Mouse (Mus musculus) intestine, embryonic 16.5 days (tissue): ENCODE measurements around the gene Srebf2. TPM values are rescaled to one million over a fixed set of nuclear protein-coding genes. Genes with fewer than 3 reads are reported as not detected.

Experiments used
- ATAC-seq: fragments of 200-750 bp; cut with Nextera tagmentation; 2 replicates; pipeline ENCODE4 v1.8.0; 2017; ENCODE audit warnings: moderate TSS enrichment, moderate library complexity
- H3K27ac ChIP-seq: fragments of 300-500 bp; sonication (generic); 2 replicates; pipeline ENCODE4 v1.5.1; 2014; ENCODE audit warnings: mild to moderate bottlenecking, low read length
- H3K27me3 ChIP-seq: fragments of 300-500 bp; sonication (generic); replicated peaks from 2 replicates; pipeline ENCODE4 v1.6.1; 2014; ENCODE audit warnings: low read length, control low read depth, mixed read lengths; ENCODE audit not compliant: control insufficient read depth, insufficient read depth
- H3K36me3 ChIP-seq: fragments of 300-500 bp; sonication (generic); 2 replicates; pipeline ENCODE4 v1.6.1; 2014; ENCODE audit warnings: low read length, control low read depth; ENCODE audit not compliant: control insufficient read depth, insufficient read depth
- H3K4me1 ChIP-seq: fragments of 300-500 bp; sonication (generic); 2 replicates; pipeline ENCODE4 v1.6.1; 2014; ENCODE audit warnings: low read length, control low read depth, mixed read lengths; ENCODE audit not compliant: control insufficient read depth, insufficient read depth
- H3K4me2 ChIP-seq: fragments of 300-500 bp; sonication (generic); 2 replicates; pipeline ENCODE4 v1.6.1; 2014; ENCODE audit warnings: low read depth, low read length, control low read depth
- H3K4me3 ChIP-seq: fragments of 300-500 bp; sonication (generic); 2 replicates; pipeline ENCODE4 v1.5.1; 2014; ENCODE audit warnings: mild to moderate bottlenecking, low read length
- H3K9ac ChIP-seq: fragments of 300-500 bp; sonication (generic); 2 replicates; pipeline ENCODE4 v1.6.1; 2014; ENCODE audit warnings: low read depth, low read length
- H3K9me3 ChIP-seq: fragments of 300-500 bp; sonication (generic); 2 replicates; pipeline ENCODE4 v1.6.1; 2016; ENCODE audit warnings: low read length, control low read depth; ENCODE audit not compliant: control insufficient read depth
- WGBS: fragments of 180-500 bp; shearing (Covaris S2); extraction: QIAGEN DNeasy Blood & Tissue Kit; methylation state at CpG from one replicate; pipeline ENCODE4 v1.1.7; 2014; 5-methylcytosine and 5-hydroxymethylcytosine counted together
- polyA plus RNA-seq: library from polyadenylated mRNA; unstranded; fragments of >200 nt; fragmentation: Nextera tagmentation; extraction: Ambion mirVana; gene quantifications from 2 replicates; pipeline ENCODE4 v1.2.1, GENCODE M21; 2015

Srebf2 gene
- polyA plus RNA-seq, 1 experiment from 2014 or later = 141 TPM

DNA sequence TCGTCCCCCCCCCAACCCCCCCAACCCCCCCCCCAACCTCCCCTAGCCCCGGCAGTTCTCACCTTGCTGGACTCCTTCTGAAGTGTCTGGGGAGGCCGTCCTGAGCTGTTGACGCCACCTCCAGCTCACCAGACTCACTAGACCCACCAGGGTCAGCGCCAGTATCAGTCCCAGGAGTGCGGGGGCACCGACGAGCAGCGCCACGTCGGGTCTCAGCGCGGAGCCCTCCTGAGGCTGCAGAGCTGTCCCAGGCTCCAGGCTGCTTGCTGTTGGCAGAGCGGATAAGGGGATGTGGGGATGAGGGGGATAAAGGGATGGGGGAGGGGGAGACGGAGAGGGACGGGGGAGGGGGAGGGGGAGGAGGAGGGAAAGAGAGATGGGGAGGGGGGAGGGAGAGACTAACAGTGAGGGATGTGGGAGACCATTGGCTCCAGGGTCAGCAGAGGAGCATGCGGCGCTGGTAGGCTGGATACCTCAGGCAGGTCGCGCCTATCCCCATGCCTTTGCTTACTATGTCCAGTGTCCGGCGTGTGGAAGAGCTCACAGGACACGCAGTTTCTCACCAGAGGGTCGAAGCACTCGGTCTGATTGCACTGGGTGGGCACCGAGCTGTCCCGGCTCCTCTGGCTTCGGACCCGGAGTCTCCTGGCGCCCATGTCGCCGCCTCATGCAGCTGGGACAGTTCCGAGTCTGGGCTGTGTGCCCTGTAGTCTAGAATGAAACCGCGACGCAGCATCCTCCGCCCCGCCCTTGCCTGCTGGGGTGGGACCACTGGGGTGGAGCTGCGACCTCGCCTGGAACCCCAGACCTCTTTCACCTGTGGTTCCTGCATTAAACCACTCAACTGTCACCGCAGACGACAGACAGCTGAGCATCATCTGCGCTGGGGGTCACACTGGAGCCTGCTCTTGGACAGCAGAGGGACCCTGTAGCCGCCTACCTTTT is 76.9 kb downstream of the Srebf2 start, which contains the start of gene Tnfrsf13c:
Tnfrsf13c (minus strand) TSS at position 713 of the 945 bp plus-strand sequence.
- Histone ChIP-seq H3K36me3 (no peaks in the 10 kb centered on the region), H3K27me3 (peaks cover 16% of the 10 kb centered on the region), H3K9me3 (no peaks in the 10 kb centered on the region), H3K27ac (no peak within 1 kb of the TSS), H3K4me2 (peak within 1 kb of the TSS; percentile 64), H3K4me1 (peaks cover 9% of the 10 kb centered on the region; the same call in 1 of the 2 replicates), H3K4me3 (peak within 1 kb of the TSS; percentile 44), H3K9ac (peak within 1 kb of the TSS; percentile 55; the same call in 1 of the 2 replicates)
- WGBS = under 1% methylated on average over 44 of the region's 44 CpGs
- ATAC-seq = peak; percentile 38; the same call in 1 of the 2 replicates

DNA sequence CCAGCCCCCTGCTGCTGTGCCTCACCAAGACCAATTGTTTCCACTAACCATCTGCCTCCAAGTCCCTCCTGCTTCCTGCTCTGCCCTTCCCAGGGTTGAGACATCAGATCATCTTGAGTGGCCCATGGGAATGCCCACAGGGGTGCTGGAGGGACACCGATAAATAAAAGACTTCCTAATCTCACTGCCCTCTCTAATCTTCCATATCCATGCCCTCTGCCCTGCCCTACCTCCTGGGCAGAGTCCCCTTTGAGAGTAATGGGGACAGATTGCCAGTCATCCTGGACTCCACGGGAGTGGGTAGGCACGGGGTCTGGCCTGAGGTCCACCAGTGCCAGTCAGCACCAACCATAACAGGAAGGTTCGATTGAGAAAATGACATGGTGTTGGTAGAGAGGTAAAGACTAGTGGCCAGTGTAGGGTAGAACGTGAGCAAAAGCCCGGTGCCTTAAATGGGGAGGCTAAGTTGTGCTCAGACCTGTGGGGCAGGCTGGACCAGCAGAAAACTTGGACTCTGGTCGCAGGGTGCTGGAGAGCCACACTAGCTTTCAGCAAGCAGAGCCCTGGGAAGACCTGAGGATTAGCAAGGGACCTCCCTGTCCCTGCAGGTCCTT is 77.7 kb downstream of the Srebf2 start:
- H3K9me3 ChIP-seq = no peaks in the 10 kb centered on the region
- H3K4me3 ChIP-seq = no peak overlapping the region
- peaks cover 13% of the 10 kb centered on the region for H3K27me3 ChIP-seq
- no peaks in the 10 kb centered on the region for H3K36me3 ChIP-seq
- ATAC-seq = no peak
- no peak overlapping the region for H3K27ac ChIP-seq
- peaks cover 9% of the 10 kb centered on the region; the same call in 1 of the 2 replicates for H3K4me1 ChIP-seq
- peak overlapping the region; percentile 64; the same call in 1 of the 2 replicates for H3K4me2 ChIP-seq
- 43% methylated on average over 7 of the region's 7 CpGs for WGBS
- peak overlapping the region; percentile 55; the same call in 1 of the 2 replicates for H3K9ac ChIP-seq

DNA sequence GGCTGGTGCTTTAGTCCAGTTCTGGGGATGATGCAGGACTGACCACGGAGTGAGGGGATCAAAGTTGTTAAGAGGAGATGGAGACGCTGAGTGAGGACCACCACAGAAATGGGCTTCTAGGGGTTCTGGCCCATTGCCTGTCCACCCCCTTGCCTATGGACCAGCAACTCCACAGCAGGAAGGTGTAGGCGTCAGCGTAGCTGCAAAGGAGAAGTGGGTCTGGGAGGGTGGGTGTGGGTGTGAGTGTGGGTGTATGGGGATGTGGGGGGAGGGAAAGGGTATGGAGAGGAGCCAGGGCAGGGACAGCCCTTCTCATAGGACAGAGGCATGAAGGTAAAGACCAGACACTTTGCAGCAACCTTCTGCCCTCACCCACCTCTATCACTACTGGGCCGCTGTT is 78.8 kb downstream of the Srebf2 start:
- H3K4me3 ChIP-seq = no peak overlapping the region
- no peak overlapping the region for H3K27ac ChIP-seq
- no peaks in the 10 kb centered on the region for H3K36me3 ChIP-seq
- H3K9me3 ChIP-seq = no peaks in the 10 kb centered on the region
- H3K9ac ChIP-seq = no peak overlapping the region
- H3K27me3 ChIP-seq = peaks cover 13% of the 10 kb centered on the region
- peaks cover 9% of the 10 kb centered on the region; the same call in 1 of the 2 replicates for H3K4me1 ChIP-seq
- no peak overlapping the region for H3K4me2 ChIP-seq
- 93% methylated on average over 5 of the region's 5 CpGs for whole genome bisulfite sequencing
- ATAC-seq = no peak

DNA sequence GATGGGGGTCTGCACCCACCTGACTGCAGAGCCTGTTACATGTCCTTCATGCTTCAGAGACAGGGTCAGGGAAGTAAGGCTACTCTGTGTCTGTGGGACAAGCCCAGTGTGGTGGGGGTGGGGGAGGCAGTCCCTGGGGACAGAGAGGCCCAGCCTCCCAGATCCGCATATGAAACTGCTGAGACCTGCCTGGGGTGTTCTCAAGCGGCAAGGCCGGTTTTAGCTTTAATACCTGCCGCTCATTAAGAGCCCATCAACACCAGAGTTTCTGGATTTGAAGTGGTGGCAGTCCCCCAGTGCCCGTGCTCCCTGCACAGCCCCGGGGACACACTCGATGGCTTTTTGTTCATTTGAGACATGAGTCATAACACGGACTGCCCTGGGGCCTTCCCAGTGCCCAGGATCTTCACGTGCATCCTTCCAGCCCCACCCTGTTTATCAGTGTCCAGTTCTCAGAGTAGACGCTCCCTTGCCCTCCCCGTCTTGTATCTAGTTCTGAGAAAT is 82.6 kb downstream of the Srebf2 start:
- WGBS = 58% methylated on average over 11 of the region's 11 CpGs
- Histone ChIP-seq H3K27me3 (peaks cover 2% of the 10 kb centered on the region), H3K4me1 (0 out of 2 replicates have a peak, but pooled peaks cover under 1% of the 10 kb centered on the region), H3K4me3 (no peak overlapping the region), H3K9me3 (no peaks in the 10 kb centered on the region), H3K36me3 (no peaks in the 10 kb centered on the region), H3K27ac (no peak overlapping the region), H3K9ac (no peak overlapping the region), H3K4me2 (no peak overlapping the region)
- peak; percentile 52 for ATAC-seq

DNA sequence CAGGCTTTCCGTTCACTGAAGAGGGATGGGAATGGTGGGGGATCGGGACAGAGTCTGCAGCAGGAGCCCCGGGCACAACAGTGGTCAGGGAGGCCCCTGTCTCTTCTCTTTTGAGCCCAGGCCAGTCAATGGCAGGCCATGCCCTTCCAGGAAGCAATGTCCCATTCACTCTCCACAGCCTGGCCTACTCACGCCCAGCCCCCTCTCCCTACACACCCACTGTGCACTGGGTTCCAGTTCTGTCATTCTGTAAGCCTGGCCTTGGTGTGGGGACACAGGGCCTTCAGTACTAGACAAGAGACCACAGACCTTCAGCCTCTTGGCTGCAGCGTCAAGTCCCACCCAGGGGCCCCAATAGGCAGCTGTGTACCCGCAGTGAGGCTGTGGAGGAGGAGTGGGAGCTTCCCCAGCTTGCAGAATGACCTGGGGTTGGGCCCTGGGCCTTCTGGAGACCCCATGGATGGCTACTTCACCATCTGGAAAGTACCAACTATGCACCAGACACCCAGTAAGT is 83.2 kb downstream of the Srebf2 start:
- Histone ChIP-seq H3K4me3 (no peak overlapping the region), H3K9ac (no peak overlapping the region; the same call in 1 of the 2 replicates), H3K27ac (no peak overlapping the region), H3K9me3 (no peaks in the 10 kb centered on the region), H3K27me3 (no peaks in the 10 kb centered on the region; the same call in 1 of the 2 replicates), H3K36me3 (no peaks in the 10 kb centered on the region), H3K4me2 (no peak overlapping the region), H3K4me1 (no peaks in the 10 kb centered on the region)
- ATAC-seq = no peak
- WGBS = 82% methylated on average over 6 of the region's 6 CpGs

DNA sequence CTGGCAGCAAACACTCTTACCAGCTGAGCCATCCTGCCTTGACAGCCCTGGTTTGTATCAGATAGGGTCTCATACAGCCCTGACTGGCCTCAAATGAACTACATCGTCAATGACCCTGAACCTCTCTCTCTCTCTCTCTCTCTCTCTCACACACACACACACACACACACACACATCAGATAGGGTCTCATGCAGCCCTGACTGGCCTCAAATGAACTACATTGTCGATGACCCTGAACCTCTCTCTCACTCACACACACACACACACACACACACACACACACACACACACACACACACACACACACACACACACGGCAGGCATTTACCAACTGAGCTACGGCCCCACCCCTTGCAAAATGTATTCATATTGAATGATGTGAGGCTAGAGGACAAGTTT is 84.1 kb downstream of the Srebf2 start:
- Histone ChIP-seq H3K9me3 (no peaks in the 10 kb centered on the region), H3K4me2 (no peak overlapping the region), H3K9ac (no peak overlapping the region), H3K4me1 (no peaks in the 10 kb centered on the region), H3K27ac (no peak overlapping the region), H3K27me3 (no peaks in the 10 kb centered on the region; the same call in 1 of the 2 replicates), H3K4me3 (no peak overlapping the region), H3K36me3 (no peaks in the 10 kb centered on the region)
- WGBS = 65% methylated on average over 4 of the region's 4 CpGs
- no peak for ATAC-seq

DNA sequence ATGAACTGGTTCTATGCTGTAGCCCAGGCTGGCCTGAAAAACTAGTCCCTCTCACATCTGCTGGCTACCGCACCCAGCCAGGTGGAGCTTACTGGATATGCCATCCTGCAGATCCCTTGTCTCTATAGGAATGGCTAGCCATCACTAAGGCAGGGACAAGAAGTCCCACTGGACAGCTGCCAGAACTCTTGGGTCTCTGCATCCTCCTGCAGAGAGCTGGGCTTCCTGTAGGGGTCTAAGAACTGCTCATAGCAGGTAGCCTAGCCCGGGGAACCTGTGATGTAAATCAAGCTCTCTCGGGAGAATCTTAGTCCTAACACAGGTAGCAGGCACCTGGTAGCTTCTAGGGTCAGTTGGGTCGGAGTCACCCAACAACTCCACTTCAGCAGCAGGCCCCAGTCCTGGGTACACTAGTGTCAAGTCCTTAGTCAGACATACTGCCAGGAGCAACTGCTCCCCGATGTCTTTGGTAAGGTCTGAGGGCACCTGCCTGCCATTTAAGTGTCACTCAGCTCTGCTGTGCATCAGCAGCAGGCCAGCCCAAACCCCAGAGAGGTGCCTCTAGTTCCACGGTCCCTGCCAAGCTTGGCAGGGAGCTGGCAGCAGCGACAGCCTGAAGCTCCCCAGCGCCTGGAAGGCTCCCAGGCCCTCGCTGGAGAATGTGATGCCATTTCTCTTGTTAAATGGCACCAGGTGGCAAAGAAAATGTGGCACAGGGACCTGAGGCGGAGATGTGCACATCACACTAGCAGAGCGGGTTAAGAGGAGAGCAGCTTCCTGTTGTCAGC is 84.8 kb downstream of the Srebf2 start:
- no peak overlapping the region for H3K9ac ChIP-seq
- no peak overlapping the region for H3K27ac ChIP-seq
- no peak overlapping the region for H3K4me3 ChIP-seq
- ATAC-seq = no peak
- H3K9me3 ChIP-seq = no peaks in the 10 kb centered on the region
- no peak overlapping the region for H3K4me2 ChIP-seq
- H3K4me1 ChIP-seq = no peaks in the 10 kb centered on the region
- 71% methylated on average over 11 of the region's 11 CpGs for WGBS
- H3K36me3 ChIP-seq = no peaks in the 10 kb centered on the region
- no peaks in the 10 kb centered on the region; the same call in 1 of the 2 replicates for H3K27me3 ChIP-seq

DNA sequence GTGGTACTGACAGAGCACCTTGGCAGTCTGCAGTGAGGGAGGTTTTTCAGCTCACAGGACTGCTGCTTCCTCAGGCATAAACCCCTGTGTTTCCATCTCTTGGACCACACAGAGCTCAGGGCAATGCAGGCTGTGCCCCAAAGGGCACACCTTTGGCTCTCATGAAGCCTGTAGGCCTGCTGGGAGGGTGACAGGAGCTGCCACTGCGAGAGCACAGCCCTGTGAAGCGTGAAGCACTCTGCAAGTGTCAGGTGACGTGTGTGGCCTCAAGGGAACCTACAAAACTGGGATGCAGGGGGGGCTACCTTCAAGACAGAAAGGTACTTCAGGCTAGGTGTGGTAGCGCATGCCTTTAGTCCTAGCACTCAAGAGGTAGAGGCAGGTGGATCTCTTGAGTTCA is 85.7 kb downstream of the Srebf2 start:
- Histone ChIP-seq H3K27ac (no peak overlapping the region), H3K27me3 (no peaks in the 10 kb centered on the region), H3K9me3 (no peaks in the 10 kb centered on the region), H3K36me3 (no peaks in the 10 kb centered on the region), H3K4me2 (no peak overlapping the region), H3K4me3 (no peak overlapping the region), H3K9ac (no peak overlapping the region), H3K4me1 (no peaks in the 10 kb centered on the region)
- no peak for ATAC-seq
- whole genome bisulfite sequencing = 76% methylated on average over 4 of the region's 4 CpGs
